Mouse (Mus musculus) urinary bladder, postnatal 4 days (tissue): Measurements from ENCODE around the gene Hlx.
A peak's percentile ranks its signal among the peaks of the same experiment; 100 is the strongest.

Source experiments
- DNase-seq, 2 experiments: peaks; one replicate each; pipeline ENCODE4 v3.0.0; 2021 to 2022; ENCODE audit warnings: low spot score in 2 of 2

Gene Hlx

DNA sequence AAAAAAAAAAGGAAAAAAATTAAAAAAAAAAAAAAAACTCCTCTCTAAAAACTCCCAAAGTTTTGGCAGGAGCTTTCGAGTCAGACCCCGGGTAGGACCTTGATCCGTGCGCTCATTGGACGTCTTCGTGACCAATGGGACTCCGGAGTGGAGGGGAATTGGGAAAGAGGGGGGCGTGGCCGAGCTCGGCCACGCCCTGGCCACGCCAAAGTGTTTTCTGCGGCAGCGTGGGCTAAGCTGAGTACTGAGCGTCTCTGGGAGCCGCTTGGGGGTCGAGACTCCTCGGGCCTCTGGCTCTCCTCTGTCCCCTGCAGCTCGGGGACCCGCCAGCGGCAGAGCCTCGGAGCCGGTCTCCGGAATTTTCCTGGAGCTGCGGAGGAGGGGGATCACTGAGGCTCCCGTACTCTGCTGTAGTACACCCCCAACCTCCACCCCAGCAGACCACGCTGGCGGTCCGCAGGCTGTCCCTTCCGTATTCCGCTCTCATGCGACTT is at the start of gene Hlx:
Hlx (minus strand) TSS at position 64 of the 494 bp plus-strand sequence.
- no peak for DNase-seq

DNA sequence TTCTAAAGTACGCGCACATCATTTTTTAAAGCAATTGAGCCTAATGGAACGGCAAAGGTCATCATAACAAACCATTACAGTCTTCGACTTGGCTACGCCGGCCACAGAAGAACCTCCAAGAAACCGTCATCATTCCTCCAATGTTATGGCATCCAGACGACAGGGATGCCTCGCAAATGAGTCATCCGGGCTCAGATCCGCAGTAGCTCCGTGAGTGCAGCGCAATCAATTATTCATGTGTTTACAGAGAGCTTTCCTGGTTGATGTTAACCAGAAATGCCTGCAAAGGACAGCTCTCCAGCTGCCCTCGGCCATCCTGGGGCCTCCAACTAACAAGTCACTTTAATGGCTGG is 49.7 kb upstream of the Hlx start:
- DNase-seq = peak in 1 of 2 experiments; percentile 56

DNA sequence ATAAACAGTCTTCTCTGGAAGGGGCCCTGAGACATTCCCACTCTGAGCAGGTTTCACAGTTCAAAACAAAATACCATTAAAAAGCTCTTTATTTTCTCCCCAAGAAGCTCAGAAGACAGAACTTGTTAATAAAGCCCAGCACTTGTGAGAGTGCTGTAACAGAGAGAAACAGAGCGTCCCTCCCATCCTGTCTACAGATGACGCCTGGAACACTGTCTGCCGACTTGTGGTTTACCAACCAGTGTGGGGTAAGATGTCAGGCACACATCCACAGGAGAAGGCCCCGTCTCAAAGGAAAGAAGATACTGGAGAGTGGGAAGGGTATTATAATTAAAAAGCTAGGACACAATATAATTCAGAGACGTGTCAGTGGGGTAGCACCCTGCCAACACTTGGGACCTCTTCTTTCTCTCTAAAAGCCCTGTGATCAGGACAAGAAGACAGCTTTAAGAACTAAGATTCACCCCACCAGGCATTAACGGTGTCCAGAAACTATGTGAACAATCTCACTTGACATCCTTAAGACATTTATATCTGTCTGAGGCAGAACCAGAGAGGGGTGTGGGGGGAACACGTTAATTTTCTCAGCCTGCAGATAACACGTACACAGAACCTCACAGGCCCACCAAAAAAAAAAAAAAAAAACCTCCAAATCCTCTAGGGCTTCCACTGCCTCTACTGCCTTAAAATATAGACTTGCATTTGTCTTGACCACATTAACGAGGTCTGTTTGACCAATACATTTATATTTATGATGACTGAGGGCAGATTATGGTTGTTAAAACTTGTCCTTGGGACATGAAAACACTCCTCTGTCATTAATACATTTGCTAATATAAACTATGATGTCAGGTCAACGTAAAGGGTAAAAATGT is 49.1 kb upstream of the Hlx start:
- no peak for DNase-seq

DNA sequence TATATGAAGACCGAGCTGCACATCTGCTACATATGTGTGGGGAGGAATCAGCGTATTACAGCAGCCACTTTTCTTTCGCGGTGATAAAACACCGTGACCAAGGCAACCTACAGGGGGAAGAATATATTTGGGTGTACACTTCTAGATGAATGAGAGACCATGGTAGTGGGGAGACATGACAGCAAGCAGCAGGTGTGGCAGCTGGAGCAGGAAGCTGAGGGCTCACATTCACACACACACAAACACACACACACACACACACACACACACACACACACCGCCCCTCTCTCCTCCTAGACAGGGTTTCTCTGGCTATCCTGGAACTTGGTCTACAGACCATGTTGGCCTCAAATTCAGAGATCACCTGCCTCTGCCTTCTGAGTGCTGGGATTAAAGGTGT is 45.7 kb upstream of the Hlx start:
- no peak for DNase-seq

DNA sequence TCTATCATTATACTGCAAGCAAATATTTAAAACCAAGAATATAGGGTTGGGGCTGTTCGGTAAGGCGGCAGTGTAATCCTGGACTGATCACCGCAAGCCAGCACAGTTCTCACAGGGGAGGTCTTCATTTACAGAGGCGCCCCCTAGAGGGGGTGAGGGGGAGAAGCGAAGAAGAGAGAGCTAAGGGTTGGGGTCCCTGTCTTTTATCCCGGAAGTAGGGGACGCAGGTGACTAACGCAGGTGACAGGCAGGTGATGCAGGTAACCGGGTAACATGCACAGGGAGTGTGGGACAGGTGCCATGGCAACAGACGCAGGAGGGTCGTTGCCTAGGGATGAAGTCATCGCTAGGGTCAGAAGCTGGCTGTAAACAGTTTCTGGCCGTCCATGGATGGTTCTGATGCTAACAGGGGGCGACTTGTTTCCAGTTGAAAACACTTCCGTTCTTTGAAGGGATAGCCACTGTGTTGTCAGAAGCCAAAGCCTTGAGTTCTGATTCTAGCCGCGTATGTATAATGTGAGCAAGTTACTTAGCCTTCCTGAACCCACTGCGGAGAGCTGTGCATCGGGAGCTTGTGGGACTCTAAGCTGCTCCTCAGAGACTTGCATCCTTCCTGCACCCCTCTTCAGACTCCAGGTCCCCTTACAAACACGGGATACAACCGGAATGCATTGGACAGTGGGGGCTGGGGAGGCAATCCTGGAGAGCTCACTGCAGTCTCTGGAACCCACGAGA is 44.8 kb upstream of the Hlx start:
- DNase-seq = no peak

DNA sequence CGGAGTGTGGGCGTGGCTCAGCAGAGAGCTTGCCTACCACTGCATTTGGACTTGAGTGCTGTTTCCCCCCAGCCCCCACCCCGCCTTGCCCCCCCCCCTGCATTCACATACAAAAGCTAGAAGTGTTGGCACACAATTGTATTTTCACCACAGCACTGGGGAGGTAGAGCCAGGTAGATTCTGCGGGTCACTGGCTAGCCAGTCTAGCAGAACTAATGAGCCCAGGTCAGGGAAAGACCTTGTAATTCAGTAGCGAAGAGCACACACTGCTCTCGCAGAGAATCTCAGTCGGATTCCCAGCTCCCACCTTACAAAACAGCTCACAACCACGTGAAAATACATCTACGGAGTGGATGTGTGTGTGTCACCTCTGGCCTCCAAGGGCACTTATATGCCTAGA is 42.9 kb upstream of the Hlx start:
- DNase-seq = no peak

DNA sequence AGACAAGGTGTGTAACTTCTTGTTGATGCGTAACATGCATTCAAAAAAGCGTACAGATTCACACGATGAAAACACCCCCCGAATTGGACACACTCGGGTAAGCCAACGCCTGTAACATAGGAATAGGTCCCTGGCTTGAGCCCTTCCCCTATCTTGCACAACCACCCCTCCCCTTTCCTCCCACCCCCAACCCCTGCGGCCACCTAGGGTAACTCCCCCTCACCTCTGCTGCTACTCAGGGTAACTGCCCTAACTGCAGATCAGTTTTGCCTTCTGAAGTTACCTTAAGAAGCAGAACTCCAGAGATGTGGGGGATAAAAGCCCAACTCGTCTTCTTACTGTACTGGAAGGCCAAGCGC is 39.5 kb upstream of the Hlx start:
- no peak for DNase-seq

DNA sequence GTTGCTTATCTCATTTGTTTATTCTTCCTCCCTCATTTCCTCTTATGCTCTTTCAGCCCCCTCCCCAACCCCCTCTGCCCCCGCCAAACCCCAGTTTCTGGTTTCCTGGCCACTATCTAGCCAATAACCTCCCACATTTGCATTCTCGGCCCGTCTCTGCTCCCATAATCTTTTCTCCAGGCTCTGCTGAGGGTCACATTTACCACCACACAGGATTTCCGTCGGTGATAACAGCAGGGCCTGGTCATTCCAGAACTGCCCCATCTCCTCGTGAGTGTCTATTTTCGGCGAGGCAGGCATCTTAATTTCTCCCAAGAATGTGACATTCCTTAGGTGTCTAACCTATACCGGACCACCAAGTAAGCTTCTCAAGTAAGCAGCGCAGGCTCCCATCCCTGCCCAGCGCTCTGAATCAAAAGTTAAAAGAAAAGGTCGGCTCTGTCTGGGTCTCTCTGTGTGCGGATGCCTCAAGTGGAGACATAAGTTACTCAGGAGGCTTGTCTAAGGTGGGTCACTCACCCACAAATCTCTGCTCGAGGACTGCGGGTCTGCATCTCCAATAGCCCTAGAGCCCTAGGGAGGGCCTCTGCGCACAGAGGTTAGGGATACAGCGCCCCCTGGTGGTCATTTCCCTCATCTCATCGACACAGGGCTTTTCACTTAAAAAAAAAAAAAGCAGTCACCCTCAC is 38.9 kb upstream of the Hlx start:
- peak; percentile 63 to 86 for DNase-seq

DNA sequence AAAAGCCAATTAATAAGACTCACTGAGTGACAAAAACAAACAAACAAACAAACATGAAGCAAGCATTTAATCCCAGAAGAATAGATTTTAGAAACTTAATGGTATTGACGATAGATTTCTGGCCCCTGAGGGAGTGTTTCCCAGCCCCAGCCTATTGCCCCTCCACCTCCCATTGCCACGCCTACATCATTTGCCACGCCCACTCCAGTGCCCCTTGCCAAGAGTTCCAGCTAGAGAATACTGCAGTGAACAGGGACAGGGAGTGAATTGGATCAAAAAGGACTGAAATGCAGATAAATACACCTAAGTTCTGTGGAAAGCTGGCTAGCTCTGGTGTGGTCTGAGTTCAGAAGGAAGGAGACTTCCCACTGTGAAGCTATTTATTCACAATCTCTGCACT is 31.4 kb upstream of the Hlx start:
- DNase-seq = no peak

DNA sequence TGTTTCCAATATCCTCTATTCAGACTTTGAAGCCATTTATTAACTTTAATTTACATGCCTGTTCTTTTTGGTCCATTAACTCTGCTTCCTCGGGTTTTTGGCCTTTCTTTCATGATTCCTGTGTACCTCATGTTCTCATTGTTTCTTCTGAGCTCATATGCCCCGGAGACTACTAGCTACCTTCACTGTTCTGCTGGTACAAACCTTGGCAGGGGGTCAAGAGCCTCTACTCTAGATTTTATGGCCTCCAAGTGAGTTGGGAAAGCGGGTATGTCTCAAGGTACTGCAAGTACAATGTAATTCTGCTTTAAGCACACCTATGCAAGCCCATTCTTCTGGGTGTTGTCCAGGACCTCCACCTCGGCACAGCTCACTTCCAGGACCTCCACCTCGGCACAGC is 30.5 kb upstream of the Hlx start:
- DNase-seq = no peak

DNA sequence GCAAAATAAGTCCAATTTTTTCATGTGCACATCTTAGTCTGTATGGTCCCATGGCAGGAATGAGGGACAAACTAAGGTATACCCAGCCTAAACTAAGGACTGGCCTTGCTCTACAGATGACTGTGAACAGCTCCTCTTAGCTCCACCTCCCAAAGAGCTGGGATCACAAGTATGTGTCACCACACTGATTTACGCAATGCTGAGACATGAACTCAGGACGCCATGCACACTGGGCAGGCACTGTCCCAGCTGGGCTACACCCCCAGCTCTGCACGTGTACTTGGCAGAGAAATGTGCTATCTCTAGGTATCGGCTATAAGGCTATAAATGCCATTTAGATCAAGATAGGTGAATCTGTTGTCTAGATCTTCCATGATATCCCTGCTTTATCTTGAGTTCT is 29.6 kb upstream of the Hlx start:
- DNase-seq = no peak

DNA sequence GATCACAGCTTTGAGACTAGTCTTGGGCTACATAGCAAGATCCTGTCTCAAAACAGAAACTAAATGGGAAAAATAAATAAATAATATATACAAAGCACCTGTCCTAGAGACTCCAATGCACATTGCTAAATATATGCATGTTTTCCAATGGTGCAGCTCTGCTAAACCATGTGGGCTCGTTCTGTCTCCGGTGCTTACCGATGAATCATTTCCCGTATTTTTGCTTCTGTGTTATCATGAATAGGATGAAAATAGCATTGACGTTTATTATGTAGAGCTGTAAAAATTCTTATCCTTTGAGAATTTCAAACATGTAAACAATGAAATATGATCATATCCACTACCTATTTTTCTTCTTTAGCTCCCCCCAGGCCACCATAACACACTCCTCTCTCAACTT is 20.3 kb upstream of the Hlx start:
- DNase-seq = no peak

DNA sequence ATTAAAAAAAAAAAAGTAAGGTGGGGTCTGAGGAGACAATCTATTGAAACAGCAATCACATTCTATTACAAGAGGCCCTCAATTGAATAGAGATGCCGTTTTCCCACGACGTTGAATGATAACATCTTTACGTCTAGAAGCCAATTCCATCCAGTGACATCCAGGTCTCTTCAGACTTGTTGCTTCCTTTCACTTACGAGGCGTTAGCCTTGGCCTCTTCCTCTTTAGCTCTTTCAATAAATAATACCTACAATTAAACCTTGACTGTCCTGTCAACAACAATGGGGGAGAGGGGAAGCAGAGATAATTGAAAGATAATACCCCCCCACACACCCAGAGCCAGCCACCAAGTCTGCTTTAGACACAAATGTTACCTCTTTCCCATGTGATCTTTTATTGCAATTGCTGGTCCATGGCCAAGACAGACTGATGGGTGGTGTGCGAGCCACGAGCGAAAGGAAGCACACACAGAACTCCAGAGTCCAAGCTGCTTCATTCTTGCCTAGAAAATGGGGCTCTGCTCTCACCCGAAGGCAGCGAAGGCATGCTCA is 17.8 kb upstream of the Hlx start:
- no peak for DNase-seq

DNA sequence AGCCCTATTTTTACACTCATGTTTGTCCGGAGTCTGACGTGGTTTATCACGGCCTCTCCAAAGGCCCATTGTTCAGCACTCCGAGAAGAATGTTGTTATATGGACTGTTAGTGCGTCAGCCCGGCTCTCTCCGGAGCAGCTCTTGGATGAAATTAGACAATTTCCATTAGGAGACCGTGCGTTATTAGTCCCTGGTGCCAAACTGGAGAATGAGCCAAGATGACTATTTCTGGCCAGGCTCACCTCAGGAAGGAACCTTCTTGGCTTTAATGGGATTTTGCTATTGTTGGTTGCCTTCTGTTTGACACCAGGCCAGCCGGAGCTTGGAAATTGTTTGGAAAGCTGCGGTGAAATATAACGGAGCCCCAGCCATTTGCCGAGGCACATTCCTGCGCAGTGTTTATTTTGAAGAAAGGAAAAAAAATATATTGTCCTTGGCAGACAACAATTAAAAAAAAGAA is 16.3 kb upstream of the Hlx start:
- DNase-seq = peak; percentile 56 to 64

DNA sequence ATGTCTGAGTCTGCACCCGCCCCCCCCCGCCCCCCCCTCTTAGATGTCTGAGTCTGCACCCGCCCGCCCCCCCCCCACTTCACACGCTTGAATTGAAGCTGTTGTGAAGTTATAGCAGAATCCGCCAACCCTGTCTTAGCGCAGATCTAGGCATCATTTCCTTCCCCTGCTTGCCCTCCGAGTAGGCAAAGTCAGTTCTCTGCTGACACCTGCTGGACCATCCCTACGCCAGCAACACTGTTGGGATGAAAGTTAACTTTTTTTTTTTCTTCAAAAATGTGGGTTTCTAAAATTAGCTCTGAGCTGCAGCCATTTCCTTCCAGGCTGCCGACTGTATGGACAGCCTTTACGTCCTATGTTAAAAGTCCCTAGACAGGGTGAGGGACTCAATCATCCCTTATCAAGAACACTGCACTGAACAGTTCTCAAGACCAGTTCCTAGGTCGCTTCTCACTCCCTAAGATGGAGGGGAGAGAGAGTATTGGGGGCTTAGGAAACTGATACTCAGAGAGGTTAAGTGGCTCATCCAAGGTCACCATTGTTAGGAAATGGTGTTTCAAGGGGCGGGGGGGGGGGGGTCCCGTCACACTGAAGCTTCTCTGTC is 5.6 kb upstream of the Hlx start:
- peak in 1 of 2 experiments; percentile 53 for DNase-seq

DNA sequence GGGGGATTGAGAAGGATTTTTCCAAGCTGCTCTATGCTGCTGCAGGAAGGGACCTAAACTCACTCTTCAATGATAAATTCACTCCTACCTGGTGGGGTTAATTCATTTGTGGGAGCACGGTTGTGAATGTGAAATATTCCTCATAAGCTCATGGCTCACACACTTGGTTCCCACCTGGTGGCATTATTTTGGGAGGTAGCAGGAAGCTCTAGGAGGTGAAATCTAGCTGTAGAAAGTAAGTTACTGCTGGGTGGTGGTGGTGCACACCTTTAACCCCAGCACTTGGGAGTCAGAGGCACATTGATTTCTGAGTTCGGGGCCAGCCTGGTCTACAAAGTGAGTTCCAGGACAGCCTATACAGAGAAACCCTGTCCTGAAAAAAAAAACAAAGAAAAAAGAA is 4.8 kb upstream of the Hlx start:
- no peak for DNase-seq

DNA sequence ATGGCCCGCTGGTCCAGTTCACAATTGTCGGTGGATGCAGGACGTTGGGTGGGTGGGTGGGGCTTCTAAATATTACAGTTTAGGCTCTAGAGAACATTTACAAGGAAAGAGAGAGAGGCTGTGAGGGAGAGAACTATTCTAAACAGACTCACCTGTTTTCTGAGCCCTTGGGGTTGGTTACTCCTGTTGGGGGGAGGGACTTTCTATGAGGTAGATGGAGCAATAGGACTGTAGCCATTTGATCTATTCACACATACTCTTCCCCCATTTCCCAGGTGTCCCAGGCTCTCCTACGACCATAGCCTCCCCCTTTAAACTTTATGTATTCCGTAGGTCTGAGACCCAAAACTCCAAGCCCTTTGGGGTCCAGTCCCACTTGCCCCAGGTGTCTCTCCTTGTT is 3.8 kb upstream of the Hlx start:
- no peak for DNase-seq

DNA sequence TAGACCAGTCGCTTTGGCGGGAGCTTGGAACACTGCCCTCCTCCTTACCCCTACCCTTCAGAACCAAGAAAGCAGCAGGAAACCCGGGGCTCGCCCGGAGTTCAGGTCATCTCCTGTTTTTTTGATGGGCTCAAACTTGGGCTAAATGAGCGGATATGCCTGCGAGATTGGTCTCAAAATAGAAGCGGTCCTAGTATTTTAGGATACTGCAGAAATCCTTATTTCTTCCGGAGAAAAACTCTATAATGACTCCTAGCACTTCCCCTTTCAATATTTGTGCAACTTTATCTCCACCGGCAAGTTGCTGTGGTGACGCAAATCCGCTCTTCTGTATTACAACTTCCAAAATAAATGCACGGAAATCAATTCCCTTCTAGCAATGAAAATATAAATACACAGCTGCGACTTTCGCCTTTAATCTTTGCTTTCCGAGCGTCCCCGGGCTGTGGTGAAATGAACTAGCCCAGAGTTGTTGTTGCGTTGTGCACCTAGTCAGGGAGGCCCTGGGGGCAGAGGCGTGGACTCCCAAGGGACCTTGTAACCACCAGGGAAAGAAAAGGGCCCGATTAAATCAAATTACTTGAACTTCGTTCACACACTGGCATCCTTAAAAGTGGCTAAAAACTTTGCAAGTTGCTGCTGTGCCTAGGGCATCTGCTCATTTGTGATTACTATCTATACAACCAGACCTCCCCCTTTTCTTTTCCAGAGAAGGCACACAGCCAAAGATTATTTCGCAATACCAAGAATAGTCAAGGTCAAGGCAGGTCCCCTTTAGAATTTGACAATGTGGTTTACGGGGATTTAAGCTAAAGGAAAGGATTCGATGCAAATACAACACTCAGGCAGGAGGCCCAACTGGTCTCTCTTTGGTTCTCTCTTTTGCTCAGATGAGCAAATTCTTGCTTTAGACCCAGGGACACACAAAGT is 2.8 kb upstream of the Hlx start:
- DNase-seq = no peak

DNA sequence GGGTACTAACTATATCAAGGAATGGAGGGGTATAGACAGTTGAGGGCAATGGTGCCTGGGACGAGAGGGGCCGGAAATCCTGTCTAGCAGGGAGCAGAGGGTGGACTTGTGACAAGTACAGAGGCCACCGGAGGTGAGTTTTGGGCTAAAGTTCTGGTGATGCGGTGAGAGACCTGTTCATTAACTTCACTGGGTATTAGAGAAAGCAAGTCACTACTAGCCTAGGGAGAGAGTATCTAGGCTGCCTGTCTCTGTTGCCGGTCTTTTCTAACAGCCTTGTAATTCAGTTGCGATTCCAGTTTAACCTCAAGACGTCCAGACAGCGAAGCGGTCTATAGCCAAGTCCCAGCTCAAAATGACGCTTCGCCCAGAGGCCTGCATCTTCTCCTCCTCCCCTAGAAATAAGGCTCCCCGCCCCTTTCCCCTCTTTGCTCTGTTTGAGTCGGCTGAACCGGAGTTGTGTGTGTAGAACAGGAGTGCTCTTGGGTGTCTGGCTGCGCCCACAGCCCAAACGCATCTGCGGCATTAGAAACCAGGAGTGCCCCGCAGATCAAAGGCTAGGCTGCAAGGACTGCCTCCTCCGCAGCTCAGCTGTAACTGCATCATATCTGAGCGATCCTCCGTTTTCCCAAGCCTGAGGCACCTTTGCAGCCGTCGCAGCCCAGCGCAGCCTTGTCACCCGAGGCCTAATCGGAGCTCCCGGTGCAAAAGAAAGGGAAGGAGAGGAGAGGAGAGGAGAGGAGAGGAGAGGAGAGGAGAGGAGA is 1.8 kb upstream of the Hlx start:
- no peak for DNase-seq
